Mouse (Mus musculus): Measurements from ENCODE around the gene Capn9.

Gene Capn9

DNA sequence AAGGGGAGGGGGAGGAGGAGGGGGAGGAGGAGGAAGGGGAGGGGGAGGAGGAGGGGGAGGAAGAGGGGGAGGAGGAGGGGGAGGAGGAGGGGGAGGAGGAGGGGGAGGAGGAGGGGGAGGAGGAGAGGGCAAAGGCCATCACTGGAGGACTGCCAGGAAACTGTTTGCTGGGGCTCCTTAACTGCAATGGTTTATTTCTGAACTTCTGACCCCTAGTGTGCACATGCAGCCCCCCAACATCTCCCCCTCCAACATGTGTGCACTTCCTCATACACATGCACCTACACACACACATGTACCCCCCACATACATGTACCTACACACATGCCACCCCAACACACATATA, 3.5 kb upstream of the Capn9 start:
- DNase-seq = no peak

DNA sequence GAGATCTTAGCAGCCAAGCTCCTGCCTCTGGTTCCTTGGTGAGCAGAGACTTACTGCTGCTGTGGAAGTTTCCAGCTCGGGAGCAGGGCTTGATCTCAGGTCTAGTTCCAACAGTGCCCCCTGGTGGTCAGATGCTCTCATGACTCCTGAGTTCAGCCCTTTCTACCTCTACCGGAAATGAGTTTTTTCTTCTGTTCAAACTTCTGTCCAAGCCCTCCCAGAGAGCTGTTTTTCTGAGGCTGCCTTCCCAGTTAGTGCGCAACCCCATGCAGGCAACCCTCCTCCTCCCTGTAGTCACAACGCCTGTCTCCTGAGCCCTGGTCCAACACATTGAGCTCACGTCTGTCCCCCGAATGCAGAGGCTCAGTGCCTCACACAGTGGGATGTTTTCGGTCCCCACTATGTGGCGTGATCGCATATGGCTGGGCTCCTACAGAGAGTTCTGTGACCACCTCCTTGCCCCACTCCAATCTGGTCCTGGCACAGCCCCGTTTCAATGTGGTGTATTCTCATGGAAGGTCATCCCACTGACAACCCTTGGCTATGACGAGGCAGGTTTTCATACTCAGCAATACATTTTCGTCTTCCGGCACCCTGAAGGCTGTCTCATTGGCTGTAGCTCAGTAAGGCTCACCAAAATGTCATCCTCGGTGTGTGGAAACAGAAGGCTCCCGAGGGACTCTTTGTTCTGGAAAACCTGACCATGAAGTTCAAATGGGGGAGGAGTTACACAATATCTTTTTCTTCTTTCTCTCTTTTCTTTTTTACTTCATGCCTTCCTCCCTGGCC, 2.2 kb upstream of the Capn9 start:
- DNase-seq = peak; percentile 94 to 98

DNA sequence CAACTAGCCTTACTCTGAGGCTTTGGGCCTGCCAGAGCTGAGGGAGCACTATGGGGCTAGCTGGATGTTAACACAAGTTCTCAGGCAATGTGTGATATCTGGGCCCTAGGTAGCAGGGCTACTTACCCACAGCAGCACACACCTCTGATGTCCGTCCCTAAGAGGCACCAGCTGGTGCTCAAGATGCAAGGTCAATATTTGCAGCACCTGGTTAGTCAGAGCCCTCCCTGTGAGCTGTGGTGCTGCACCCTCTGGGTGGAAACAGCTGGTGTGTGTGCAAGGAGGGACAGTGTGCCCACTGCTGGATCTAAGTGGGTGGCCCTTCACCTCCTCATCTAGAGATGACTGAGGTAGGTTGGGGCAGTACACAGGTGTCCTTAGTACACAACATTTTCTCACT, 840 bp downstream of the Capn9 start:
- DNase-seq = no peak

DNA sequence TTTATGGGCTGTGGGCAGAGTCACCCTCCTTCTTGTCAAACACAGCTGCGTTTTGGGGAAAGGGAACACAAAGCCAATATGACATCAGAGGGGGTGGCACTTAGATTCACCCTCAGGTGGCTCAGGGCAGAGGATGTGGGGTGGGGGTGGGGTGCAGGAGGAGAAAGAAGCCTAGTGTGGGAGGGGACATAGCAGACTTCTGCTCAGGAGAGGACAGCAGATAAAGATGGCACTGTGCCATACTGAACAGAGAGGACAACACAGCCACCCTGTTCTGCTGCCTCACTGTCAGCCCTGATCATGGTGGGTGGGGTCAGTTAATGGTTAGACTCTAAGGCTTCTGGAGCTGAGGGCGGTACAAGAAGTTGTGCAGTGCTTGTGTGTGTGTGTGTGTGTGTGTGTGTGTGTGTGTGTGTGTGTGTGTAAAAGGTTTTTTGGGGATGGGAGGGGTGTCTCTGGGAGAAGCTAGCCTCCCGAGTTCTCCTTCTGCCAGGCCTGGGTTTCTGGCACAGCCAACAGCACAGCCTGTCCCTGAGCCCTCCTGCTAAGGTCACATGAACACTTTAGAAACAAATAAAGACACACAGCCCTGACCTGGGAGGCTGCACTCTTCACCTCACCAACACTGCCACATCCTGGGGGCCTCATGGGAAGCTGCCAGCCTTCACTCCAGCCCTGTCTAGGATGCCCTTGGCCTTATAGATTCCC, 10.0 kb downstream of the Capn9 start:
- DNase-seq = peak; percentile 67 to 70

DNA sequence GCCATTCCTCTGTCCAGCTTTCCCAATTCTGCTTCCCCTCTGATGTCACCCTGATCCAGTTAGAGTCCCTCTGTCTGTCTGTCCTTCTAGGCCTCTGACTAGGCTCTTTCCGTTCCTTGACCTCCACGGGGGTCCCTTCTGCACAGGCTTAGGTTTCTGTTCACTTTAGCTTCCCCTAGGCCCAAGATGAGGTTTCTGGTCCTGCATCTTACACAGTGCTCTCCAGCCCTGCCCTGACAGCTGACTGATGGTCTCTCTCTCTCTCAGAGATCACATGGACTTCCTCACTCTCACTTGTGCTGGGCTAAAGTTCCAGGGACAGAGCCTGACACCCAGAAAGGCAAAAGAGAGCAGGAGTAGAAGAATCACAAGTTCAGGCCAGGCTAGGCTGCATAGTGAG, 10.6 kb downstream of the Capn9 start:
- DNase-seq = no peak

DNA sequence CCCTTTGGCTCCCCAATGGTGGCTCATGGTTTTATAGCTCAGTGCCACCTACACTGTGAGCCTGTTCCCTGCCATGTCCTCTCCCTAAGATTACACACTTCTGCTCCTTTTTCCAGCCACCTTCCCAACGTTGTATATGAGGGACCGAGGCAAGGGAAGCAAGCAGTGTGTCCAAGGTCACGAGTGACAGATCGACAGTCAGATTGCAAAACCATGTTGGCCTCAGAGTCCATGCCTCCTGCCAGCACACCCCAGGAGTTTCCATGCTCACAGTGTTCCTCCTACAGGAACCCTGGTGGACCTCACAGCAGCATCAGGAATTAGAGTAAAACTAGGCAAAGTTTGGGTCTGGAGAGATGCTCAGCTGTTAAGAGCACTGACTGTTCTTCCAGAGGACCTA, 13.5 kb downstream of the Capn9 start:
- no peak for DNase-seq

DNA sequence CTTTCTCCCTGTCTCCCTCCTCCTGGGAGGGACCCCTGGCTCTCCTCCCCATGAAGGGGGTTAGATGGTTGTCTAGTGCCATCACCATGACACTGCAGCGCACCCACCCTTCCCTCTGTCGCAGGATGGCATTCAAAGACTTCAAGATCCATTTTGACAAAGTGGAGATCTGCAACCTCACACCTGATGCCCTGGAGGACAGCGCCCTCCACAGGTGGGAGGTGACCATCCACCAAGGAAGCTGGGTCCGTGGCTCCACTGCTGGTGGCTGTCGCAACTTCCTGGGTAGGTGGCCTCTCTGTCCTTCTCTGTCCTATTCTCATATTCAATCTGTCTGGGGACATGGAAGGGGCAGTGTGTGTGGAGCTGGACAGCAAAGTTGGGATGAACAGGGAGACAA, 28.2 kb downstream of the Capn9 start:
- no peak for DNase-seq

DNA sequence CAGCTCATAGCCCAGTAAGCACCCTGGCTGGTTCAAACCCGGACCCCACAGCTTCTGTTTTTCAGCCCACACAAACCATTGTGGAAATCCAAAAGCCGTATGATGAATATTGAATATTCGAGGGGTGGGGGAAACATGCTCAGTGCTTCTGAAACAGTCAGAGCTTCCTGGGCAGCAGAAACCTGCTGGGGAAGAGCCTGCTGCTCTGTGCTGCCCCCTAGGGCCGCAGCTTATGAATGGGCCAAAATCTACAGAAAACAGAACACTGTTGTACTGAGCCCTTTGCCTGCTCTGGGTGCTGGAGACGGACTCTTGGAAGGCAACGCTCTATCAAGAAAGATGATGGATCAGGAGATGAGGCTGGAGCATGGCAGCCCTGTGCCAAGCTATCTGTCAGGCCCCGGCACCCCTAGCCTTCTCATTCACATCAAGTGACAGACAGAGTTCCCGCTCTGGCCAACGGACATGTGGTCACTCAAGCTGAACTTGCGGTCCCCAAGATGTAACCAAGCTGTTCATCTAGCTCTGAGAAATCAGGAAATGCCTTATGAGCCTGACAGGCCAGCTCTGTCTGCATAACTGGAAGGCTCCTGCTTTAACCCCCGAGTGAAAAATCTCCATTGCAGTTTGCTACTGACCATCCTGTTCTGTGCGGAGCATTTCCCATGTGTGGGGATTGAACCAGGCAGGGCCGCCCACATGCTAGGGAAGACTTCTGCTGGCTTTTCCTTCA, 32.5 kb downstream of the Capn9 start:
- peak; percentile 59 to 61 for DNase-seq

DNA sequence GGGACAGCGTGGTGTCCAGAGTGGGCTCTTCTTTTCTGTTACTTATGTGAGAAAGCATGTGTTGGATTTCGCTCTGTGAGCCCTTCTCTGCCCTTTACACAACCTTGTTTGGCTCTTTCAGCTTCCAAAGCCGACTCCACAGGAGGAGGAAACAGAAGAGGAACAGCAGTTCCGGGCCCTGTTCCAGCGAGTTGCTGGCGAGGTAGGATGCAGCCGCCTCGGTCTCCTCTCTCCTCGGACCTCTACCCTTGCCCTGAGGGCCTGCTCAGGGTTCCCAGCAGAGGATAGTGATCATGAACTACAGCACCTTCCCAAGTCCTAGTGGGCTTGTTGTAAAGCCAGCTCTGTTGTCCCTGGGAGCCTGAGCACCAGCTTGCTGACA, 33.1 kb downstream of the Capn9 start:
- peak; percentile 64 to 83 for DNase-seq

DNA sequence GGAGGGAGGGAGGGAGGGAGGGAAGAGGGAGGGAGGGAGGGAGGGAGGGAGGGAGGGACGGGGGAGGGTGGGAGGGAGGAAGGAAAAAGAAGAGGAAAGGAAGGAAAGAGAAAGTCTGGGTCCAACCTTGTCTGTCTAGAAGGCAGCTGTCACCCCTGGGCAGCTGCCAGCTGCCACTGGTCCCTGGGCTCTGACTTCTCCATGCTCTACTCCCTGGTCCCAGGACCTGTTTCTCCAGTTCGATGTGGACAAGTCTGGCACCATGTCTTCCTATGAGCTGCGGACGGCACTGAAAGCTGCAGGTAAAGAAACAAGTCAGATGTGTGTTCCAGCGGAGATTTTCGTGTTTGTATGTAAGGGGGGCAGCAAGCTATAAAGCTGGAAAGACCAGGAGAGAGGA, 38.4 kb downstream of the Capn9 start:
- DNase-seq = no peak

DNA sequence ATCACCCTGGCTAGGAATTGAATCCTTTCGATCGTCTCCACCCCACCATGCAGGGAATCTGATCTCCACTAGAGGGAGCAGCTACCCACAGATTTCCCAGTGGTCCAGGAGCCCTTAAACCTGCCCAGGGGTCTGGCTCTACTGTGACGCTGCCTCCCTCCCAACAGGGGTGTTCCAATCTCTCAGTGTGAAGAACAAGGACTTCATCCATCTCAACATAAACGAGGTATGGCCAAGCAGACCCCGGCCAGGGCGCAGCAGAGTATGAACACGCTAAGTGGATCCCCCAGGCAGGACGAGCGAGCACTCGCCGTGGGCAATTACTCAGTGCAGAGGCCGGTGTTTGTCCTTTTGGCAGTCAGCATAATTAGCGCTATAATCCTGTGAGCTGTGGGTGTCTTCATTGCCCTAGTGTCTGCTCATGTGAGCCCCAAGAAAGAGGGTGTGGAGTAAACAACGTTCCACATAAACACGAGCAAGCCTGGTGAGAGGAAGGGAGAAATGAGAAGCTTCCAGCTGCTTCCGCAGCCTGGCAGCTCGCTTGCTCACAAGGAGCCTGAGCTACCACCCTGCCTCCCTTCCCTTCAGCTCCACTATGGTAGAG, 41.5 kb downstream of the Capn9 start:
- peak; percentile 92 to 94 for DNase-seq

DNA sequence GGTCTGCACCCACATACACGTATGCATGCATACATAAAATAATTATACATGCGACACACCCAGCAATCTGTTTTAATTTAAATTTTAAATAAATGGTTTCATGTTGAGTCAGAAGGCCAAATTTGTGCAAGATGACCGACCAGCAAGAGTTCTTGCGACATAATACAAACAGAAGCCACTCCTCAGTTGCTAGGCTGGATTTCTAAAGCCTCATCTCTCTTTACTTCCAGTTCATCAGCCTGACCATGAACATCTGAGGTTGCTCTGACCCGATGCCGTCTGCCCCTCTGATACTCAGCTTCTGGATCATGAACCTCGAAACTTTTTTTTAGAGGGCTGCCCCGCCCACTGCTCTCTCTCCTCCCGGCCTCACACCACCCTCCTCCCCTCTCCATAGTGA, 42.3 kb downstream of the Capn9 start:
- DNase-seq = no peak

DNA sequence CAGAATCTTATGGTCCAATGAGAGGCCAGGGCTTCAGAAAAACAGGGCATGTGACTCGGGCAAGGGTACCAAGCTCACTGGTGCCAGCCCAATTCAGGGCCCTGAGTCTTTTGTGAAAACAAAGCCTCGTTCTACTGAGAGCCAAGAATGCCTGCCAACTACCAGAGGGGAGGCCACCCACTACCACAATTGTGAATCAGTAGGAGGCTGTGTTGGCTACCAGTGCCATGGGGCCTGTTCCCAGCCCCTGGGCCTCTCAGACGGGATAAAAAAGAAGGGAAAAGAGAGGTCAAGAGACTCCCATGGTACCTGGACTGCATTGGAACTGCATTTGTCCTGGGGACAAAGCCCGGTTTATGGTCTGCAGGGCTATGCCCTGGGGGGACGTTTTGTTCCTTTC, 45.3 kb downstream of the Capn9 start:
- DNase-seq = no peak

DNA sequence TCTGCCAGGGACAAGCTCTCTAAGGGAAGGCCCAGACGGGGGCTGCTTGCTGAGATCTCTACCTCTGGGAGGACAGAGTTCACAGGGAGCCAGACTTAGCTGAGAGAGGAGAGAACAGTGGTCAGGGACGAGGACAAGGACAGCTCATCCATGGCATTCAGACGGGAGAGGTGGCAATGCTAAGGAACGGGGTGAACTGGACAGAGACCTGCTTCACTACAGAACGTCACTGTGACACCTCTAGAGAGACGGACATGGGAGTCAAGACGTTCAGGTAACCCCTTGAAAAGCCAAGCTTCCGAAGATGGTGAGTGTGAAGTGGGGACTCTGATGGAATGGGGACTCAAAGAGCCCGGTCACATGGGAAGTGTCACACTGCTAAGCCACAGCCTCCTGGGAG, 50.3 kb downstream of the Capn9 start:
- no peak for DNase-seq

DNA sequence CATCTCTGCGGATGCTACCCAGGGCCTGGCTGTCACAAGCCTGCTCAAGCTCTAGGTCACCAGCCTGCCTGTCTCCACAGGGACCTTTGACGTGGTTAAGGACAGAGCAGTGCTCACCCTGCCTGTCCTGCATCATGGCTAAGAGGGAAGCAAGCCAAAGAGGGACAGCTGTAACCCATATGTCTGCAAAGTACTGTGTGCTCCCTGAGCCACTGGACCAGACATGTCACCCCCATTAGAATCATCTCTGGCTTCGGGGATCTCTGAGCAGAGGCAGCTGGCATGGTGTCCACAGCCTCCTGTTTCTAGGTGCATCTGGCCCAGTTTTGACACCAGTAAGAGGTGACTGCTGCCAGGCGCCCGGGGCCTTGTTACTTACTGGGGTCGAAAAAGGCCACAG, 54.6 kb downstream of the Capn9 start:
- peak; percentile 70 to 78 for DNase-seq

DNA sequence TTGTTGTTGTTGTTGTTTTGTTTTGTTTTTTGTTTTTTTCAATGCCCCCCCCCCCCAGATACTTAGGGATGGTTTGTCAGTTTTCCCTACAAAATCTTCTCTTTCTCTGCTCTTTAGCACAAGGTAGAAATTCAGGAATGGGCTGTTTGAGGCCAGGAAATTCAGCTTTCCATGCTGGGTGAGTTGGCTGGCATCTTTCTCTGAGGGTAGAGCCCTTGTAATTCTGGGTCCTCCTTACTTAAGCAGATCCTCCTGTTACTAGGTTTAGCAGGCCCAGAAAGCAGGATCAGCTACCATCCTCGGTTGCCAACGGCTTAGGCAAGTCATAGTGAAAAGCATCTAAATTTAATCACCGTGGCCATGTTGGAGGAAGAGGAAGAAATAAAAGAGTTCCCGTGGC, 55.0 kb downstream of the Capn9 start:
- DNase-seq = no peak

DNA sequence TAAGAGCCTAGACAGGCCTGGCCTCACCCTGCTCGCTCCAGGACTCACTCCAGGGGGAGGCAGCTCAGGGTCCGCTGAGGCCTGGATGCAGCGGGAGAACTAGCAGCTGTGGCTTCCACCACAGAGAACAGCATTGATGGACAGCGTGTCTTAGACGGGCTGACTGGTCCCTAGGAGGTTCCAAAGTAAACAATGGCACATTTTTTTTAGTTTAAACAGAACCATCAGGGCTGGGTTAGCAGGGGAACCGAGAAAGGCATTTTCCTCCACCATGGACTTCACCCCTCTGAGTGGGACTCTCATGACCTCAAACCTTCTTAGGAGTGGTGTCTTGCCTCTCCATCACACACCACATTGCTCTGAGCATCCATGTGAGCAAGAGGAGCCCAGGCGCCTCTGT, 56.1 kb downstream of the Capn9 start:
- no peak for DNase-seq

DNA sequence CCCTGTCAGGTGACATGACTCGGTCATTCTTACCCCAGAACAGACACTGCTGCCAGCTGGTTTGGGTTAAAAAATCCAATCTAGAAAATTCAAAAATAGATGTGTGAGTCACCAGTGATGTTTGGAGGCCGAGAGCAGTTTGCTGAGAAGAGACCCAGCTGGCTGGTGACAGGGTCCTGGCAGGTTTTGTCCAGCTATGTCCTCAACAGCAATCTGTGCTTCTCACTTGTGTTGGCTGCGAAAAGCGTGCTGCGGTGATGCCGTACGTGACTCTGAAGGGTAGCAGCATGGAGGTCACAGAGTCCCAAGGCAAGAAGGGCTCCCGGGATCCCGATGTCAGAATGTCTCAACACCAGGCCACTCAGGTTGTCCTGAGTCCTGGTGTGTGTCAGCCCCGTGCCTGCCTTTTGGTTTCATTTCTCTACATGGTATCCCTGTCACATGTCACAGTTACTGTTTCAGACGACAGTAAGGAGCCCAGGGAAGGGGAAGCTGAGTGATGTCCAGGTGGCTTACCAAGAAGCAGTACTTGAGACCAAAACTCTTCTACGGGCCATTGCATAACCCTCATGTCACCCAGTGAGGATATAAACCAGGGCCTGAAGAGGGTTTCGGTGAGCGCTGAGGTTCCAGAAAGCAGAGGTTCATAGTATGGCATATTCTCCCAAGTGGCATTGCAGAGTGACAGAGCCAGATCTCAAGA, 57.2 kb downstream of the Capn9 start:
- DNase-seq = peak; percentile 59 to 74

DNA sequence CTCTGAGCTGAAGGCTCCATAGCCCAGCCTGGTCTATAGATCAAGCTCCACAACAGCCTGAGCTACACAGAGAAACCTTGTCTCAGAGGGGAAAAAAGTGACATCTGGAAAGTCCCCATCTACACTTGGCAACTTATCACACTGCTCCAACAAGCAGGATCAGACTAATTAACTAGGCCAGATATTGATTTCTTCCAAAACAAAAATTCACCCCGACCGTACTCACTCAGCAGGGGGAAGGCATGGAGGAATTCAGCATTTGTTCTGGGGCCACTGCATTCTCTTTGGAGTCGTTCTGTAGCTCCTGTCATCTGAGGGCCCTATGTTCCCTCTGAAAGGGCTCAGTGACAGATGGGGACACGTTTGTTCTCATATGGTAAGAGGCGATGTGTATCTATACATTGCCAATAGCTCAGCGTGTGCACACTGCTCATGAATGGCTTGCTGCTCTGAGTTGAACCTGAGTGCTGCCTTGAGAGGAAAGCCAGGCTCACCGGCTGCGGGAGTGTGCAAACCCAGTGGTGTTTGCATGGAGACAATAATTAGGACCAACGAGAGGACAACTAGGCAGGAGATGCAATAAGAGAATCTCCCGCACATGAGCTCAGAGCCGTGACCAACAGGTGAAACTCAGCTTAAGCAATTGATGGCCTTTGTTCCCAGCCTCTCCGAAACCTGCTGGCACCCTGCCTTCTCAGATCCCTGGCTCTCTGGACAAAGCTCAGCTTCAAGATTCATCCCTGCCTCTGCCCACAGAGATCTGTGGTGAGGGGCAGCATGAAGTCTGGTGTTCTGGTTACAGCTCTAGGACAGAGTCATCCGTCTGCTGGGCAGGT, 58.7 kb downstream of the Capn9 start:
- peak in 1 of 2 experiments; percentile 59 for DNase-seq

DNA sequence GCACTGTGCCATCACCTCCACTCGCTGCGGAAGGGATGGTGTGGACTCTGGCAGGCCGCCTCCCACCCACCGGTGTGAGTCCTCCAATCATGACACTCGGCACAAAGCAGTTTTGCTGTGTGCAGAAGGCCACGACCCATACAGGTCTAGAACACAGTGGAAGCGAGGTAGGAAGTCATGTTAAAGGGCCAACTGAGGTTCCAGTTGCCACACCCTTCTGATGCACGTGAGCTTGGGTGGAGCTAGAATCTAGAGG, 59.3 kb downstream of the Capn9 start:
- DNase-seq = peak in 1 of 2 experiments; percentile 57

DNA sequence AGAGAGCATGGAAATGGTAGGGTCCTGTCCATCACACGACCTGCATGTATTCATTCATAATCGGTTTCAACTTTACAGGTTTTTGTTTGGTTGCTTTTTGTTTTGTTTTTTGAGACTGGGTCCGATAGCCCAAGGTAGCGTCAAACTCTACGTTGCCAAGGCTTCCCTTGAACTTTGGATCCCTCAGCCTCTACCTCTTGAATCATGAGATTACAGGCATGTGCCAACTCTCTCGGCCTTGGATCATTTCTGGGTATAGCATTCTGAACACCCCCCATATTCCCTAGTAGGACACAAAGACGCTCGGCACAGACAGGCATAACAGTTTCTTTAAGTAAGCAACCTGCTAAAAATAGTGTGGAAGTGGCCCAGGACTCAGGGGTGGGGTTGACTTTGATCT, 65.7 kb downstream of the Capn9 start:
- no peak for DNase-seq

All from cerebellum, postnatal 14 days (tissue).